Mouse (Mus musculus): ENCODE measurements around the gene Rgs1.

Gene Rgs1

DNA sequence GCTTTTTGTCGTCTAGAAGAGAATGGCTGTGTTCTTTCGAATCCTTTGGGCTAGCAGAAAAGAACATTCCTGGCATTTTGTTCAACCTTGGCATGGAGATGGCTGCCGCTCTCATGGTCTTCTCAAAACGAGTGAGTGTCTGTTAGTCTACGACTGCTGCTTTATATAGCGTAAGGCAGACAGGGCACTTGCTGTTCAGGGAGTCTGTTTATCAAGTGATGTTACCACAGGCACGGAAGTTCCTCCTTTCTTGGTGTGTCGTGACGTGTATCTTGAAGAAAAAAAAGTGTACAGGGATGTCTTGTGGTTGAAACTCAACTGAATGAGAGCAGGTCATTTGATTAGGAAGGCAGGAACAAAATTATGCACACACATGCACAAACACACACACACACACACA lies at the start of gene Rgs1:
Rgs1 (minus strand) TSS at position 320 of the 400 bp plus-strand sequence.
- DNase-seq: peak; percentile 47 to 63

- no peak for DNase-seq
These were observed 34.3 kb upstream of the Rgs1 start for GRCm38 (mm10) chr1:144283020-144284014.

DNA sequence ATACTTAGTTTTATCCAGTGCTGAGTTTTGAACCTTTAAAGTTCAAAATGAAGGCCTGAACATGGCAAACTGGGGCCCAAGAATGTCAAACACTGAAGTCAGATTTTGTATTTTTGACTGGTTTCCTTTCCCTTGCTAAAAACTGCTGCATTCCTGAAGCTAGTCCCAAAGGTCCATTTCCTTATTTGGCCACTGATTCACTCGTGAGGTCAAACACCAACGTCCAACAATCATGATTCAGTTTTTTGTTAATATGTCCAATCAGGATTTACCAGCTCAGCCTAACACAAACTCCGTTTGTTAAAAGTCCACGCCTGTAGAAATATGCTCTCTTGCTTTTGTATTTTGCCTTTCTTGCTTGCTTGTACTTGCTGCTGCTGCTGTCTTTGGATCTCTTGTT lies 31.0 kb upstream of the Rgs1 start:
- no peak for DNase-seq

GRCm38 (mm10) chr1:144272991-144273390 lies 23.9 kb upstream of the Rgs1 start:
- no peak for DNase-seq

GRCm38 (mm10) chr1:144269112-144269511 lies 20.1 kb upstream of the Rgs1 start:
- no peak for DNase-seq

GRCm38 (mm10) chr1:144267471-144268470 lies 18.7 kb upstream of the Rgs1 start:
- DNase-seq: no peak

DNA sequence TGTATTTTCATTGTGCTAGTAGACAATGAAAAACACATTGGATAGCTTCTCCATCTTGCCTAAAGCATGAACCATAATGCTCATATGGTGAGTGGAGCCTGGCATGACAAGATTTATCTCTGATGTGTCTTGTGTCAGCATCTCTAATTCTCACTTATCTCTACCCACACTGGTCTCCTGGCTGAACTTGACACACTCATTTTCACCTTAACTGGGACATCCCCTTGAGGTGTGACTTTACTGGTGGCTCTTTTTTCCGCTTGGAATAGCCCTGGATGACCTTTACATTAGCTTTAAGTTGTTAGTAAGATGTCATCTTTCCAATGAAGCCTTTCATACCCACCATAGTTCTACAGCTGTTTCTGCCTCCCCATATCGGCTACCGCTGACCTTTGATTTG lies 15.0 kb upstream of the Rgs1 start:
- no peak for DNase-seq

GRCm38 (mm10) chr1:144262008-144262407 lies 13.0 kb upstream of the Rgs1 start:
- DNase-seq: no peak

DNA sequence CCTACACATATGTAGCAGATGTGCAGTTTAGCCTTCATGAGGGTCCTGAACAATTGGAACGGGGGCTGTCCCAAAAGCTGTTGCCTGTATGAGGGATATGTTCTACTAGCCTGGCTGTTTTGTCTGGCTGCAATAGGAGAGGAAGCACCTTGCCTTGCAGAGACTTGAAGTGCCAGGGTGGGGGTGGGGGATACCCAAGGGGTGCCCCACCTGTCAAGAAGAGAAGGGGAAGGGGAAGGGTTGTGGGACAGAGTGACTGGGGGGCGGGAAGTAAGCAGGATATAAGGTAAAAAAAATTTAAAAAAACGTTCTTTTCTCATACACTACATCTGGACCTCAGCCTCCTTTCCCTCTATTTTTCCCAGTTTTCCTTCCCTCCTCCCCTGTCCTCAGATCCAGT lies 9.7 kb upstream of the Rgs1 start:
- no peak for DNase-seq

- no peak for DNase-seq
These were observed 7.7 kb upstream of the Rgs1 start for GRCm38 (mm10) chr1:144256556-144257331.

DNA sequence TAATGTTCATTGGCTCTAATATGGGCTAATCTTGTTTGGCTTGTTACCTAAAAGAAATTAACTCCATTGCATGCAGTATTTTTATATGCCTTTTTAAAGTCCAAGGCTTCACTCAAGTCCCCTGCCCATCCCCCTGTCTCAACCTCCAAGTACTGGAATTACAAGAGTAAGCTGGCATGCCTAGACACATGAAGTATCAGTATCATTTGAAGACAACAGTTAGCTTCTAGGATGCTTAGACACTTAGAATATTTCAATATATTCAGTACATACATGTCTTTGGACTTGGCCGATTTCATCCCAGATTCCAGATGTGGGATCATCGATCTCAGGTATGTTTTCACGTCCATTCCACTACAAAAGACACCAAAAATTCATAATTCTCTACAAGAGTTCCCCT lies 836 bp downstream of the Rgs1 start:
- no peak for DNase-seq

GRCm38 (mm10) chr1:144247382-144247781 lies 1.7 kb downstream of the Rgs1 start:
- DNase-seq: no peak

DNA sequence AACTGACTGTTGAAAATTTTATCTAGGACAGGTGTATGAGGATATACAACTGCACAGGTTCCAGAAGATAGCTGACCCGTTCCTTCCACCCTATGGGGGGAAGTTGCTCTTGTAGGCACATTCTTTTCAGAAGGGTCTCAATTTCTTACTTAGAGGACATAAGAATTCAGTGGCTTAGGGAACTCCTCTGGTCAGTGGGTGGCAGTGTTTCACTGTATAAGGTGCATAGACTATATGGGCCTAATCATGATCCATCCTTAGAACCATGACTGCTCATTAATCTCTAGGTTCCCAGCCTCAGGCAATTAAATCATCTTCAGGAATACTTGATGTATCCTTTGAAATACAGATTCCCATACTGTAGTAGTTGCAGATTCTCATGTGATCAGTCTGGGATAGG lies 5.5 kb downstream of the Rgs1 start:
- peak; percentile 56 for DNase-seq

DNA sequence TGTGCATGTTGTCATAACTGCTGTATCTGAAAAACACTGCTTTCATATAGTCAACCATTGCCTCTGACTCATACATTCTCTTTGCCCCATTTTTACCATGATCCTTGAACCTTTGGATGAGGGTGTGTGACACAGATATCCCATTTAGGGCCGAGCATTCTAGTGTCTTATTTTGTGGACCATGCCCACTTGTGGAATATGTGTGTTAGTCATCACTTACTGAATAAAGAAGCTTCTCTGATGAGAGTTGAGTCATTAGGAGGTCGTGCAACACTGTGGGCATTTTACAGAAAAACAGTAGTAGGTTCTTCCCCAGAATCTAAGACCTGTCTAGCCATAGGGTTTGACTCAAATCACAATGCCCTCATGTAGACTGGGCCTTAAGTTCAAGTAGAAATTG lies 9.8 kb downstream of the Rgs1 start:
- DNase-seq: no peak

- no peak for DNase-seq
These were observed 33.8 kb downstream of the Rgs1 start for GRCm38 (mm10) chr1:144215230-144215629.

DNA sequence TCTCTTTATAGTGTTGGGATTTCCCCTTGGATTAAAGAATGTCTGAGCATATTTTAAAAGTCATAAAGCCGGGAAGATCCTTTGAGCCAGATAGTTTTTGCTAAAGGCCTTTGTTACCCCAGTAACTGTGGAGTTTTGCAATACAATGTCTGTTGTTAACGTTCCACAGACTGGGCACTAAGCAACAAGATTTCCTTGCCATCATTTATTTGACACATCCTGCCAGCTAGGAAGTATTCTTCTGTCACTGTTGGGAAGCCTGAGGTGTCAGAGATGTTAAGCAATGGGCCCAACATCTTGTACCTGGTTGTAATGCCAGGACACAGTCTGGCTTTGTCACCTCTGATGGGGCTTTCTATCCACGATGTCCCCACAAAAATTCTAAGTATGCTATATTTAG lies 38.1 kb downstream of the Rgs1 start:
- no peak for DNase-seq

- no peak for DNase-seq
These were observed 42.6 kb downstream of the Rgs1 start for GRCm38 (mm10) chr1:144206281-144207061.

DNA sequence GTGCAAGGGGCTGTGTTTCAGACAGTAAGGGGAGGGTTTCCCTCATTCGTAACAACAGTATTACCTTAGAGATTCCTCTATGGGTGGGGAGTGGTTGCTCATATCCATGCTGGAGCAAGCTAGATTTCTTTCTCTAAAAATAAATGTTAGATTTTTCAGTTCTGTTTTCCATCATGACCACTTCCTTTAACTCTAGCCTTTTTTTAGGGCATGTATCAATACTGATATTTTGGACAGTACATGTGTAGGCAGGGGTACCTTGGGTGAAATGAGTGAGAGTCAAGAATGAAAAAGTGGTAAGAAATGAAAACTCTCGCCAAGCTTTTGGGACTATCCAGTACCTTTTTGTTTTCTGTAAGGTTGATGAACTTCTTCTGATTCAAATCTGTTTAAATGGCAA lies 44.3 kb downstream of the Rgs1 start:
- DNase-seq: no peak

DNA sequence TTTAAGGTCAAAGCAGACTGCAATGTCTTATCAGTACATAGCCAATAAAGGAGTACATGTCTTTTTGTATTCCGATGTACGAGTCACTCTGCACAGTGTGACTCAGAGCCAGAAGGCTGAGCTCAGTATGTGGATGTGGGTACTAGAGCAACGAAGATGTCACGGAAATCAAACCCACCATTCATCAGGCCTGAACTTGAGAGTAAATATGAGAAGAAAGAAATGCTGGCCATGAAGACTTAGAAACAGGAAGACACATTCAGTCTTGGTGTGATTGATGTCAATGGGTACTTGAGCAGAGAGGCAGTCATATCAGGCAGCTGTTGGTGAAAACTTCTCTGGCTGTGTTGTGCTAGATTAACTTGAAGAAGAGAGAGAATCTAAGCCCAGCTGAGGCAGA lies 46.1 kb downstream of the Rgs1 start:
- peak; percentile 33 to 42 for DNase-seq

- DNase-seq: peak; percentile 69 to 75
These were observed 48.5 kb downstream of the Rgs1 start for GRCm38 (mm10) chr1:144200496-144200895.

DNA sequence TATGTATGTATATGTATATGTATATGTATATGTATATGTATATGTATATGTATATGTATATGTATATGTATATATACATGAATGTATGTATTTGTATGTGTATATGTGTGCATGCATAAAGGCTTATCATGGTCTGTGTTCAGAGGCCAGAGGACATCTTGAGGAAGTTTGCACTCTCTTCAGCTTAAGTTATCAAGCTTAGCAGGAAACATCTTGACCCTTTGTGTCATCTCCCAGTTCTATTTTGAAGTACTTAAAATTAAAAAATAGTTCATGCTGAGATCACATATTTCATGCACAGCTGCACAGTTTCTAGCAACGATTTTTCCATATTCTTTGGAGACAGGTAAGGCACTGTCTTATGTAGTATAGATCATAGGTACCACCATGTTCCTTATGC lies 49.5 kb downstream of the Rgs1 start:
- no peak for DNase-seq

DNA sequence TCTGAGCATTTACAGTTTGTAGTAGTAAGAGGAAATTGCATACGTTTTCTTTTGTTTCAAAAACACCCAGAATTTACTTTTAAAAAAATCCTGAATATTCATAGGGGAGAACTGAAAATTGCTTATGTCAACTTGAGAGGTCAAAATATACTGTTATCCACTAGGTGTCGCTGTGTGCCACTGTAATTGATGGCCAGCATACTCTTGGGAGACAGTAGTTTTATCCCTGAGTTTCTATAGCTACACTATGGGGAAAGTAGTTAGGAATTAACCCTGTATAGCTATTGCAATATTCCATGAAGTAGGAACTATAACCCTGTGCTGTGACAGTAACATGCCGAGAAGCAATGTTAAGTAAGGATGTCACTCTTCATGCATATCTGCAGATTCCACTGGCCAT lies 51.4 kb downstream of the Rgs1 start:
- peak; percentile 66 to 67 for DNase-seq
